Mouse (Mus musculus) liver, postnatal 0 days (tissue): ENCODE measurements around the gene Siglec1.

Experiments
- CTCF ChIP-seq: sonication (generic); IDR thresholded peaks from 2 replicates; pipeline ENCODE4 v1.5.1; 2016; ENCODE audit warnings: antibody characterized with exemption, low read depth
- EP300 ChIP-seq: IDR thresholded peaks from 2 replicates; pipeline ENCODE4 v1.6.1; 2016; ENCODE audit warnings: antibody characterized with exemption, low read depth, mild to moderate bottlenecking

DNA sequence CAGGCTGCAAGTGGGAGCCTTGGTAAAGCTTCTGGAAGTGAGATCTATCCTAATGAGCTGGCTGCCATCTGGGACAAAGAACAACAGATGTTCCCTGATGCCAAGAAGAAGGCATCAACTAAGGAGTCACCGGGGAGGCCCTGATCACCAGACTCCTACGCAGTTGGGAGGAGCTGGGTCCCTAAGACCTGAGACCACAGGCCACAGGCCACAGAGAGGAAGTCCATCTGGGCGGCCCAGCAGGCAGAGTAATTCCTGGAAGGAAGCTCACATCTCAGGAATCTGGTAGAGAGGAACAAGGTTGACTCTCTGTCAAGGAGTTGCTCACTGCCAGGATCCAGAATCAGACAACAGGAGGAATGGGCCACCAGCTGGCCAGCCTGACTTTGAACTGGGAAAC is 37.6 kb upstream of the Siglec1 start:
- TF ChIP-seq EP300, result no peak
- no peak for TF ChIP-seq CTCF
